21 mouse cellular contexts compared by ENCODE assay signal in genomic region chr7:114182708-114183107, GRCm38 (mm10).
A peak's percentile ranks its signal among the peaks of the same experiment; 100 is the strongest.
DNase-seq lines count a peak whose midpoint lies in the region; ATAC-seq and TF ChIP-seq lines count a peak whose summit lies in the region.
"Had no signal": no experiment of that assay in that cellular context is flagged by ENCODE, and none has a peak within 500 bp of the region (broad histone marks: within the 10 kb centered on the region; RNA-seq: fewer than 3 reads in every experiment).

No protein-coding gene starts in this region.

- WGBS in lung, postnatal 0 days, result 79% methylated on average over 3 of the region's 3 CpGs

- H3K27ac ChIP-seq in layer of hippocampus, adult 2 months, result peak overlapping the region; percentile 82
- no peak overlapping the region for H3K27ac ChIP-seq in lung, postnatal 0 days (ENCODE audit: low read length)
- H3K27ac ChIP-seq: embryonic facial prominence, embryonic 12.5 days; gastrocnemius, adult 2 months; hindbrain, embryonic 10.5 days; hindbrain, embryonic 14.5 days had no signal

- H3K9me3 ChIP-seq in lung, postnatal 0 days (ENCODE audit: low read length), result no peaks in the 10 kb centered on the region; the same call in 1 of the 2 replicates
- H3K9me3 ChIP-seq: embryonic facial prominence, embryonic 12.5 days; forebrain, embryonic 13.5 days; hindbrain, embryonic 10.5 days had no signal

- no peak for TF ChIP-seq EP300 in lung, postnatal 0 days (IDR thresholded peaks at IDR 0.05)

- no peak overlapping the region for H3K4me2 ChIP-seq in lung, postnatal 0 days (replicated peaks; ENCODE audit: low read depth, low read length)
- H3K4me2 ChIP-seq: embryonic facial prominence, embryonic 12.5 days; forebrain, embryonic 13.5 days; hindbrain, embryonic 14.5 days had no signal

- CTCF ChIA-PET in Patski (lab: Charles Lee), result interaction anchor here (1.0 to 2.7 kb wide), 3 partner anchors 25 to 103 kb away, joined by 3 to 10 read pairs (median 4); no protein-coding TSS in a partner anchor

- H3K4me1 ChIP-seq in lung, postnatal 0 days (ENCODE audit: insufficient read depth, low read depth, low read length), result no peaks in the 10 kb centered on the region
- H3K4me1 ChIP-seq: embryonic facial prominence, embryonic 12.5 days had no signal

- POLR2A ChIA-PET in Patski (lab: Charles Lee), result interaction anchor here (1.0 to 1.6 kb wide), 2 partner anchors 20 to 68 kb away, joined by 3 to 5 read pairs; no protein-coding TSS in a partner anchor

- H3K4me3 ChIP-seq in layer of hippocampus, adult 2 months, result no peak overlapping the region
- no peak overlapping the region for H3K4me3 ChIP-seq in lung, postnatal 0 days (ENCODE audit: low read depth, low read length)
- H3K4me3 ChIP-seq: embryonic facial prominence, embryonic 12.5 days; forebrain, embryonic 13.5 days; gastrocnemius, adult 2 months; hindbrain, embryonic 10.5 days had no signal

- no peaks in the 10 kb centered on the region for H3K36me3 ChIP-seq in lung, postnatal 0 days (ENCODE audit: insufficient read depth, low read length)
- H3K36me3 ChIP-seq: embryonic facial prominence, embryonic 12.5 days; hindbrain, embryonic 10.5 days had no signal

- peak; percentile 35 for TF ChIP-seq CTCF in layer of hippocampus, adult 2 months (conservative IDR thresholded peaks at IDR 0.05)
- no peak for TF ChIP-seq CTCF in lung, postnatal 0 days (IDR thresholded peaks at IDR 0.05)
- TF ChIP-seq CTCF in Patski (IDR thresholded peaks at IDR 0.05), result peak; percentile 9

- H3K27me3 ChIP-seq in lung, postnatal 0 days (replicated peaks; ENCODE audit: insufficient read depth, low read length), result no peaks in the 10 kb centered on the region
- no peaks in the 10 kb centered on the region for H3K27me3 ChIP-seq in Patski
- H3K27me3 ChIP-seq: embryonic facial prominence, embryonic 12.5 days; forebrain, embryonic 13.5 days had no signal

- no peak overlapping the region for H3K9ac ChIP-seq in lung, postnatal 0 days (replicated peaks; ENCODE audit: low read depth)
- H3K9ac ChIP-seq: embryonic facial prominence, embryonic 12.5 days; forebrain, embryonic 13.5 days; hindbrain, embryonic 14.5 days had no signal

- in situ Hi-C loops in Patski (cut with MboI; ENCODE audit: low pct_unique_long_range_greater_than_20kb), result no loop called here

- no peak for ATAC-seq in lung, postnatal 0 days
- no peak for ATAC-seq in Patski
- peak; percentile 64 for ATAC-seq in granulocyte monocyte progenitor cell, adult 5-6 weeks (replicated peaks; ENCODE audit: poor library complexity, severe bottlenecking)
- ATAC-seq: forebrain, embryonic 13.5 days had no signal

- no peak for DNase-seq in layer of hippocampus, adult 2 months (ENCODE audit: low spot score in 2 of 2)
- DNase-seq in layer of hippocampus, adult 8-10 months (ENCODE audit: low spot score in 2 of 2), result no peak
- DNase-seq in lung, postnatal 0 days (ENCODE audit: low spot score), result peak; percentile 24
- no peak for DNase-seq in lung, postnatal 4 days
- DNase-seq in Patski (ENCODE audit: low read depth, low spot score), result no peak
- DNase-seq in right cerebral cortex, adult 18-20 months, result no peak
- DNase-seq in heart, postnatal 4 days, result no peak
- DNase-seq: adrenal gland, adult 8-10 months; adrenal gland, postnatal 36 days; cerebellum, adult 11 months; cerebellum, adult 8-10 months; cerebellum, postnatal 14 days; gastrocnemius, adult 2 months; gastrocnemius, postnatal 25 days; heart, adult 11 months; heart, postnatal 14 days had no signal
